Mouse (Mus musculus): Measurements from ENCODE around the gene Ifnb1. TPM values are rescaled to one million over a fixed set of nuclear protein-coding genes. Genes with fewer than 3 reads are reported as not detected.

The Ifnb1 gene
- total RNA-seq, 2 experiments from 2014 or later: not detected

- intact Hi-C loops (cut with DNase I): no loop called here
- no peak for DNase-seq (ENCODE audit: low spot score in 2 of 2)
Observed at GRCm38 (mm10) chr4:88513743-88514142, 8.8 kb downstream of the Ifnb1 start.

GRCm38 (mm10) chr4:88503753-88504152 is 18.8 kb downstream of the Ifnb1 start:
- no peak for DNase-seq (ENCODE audit: low spot score in 2 of 2)
- intact Hi-C loops (cut with DNase I): no loop called here

DNA sequence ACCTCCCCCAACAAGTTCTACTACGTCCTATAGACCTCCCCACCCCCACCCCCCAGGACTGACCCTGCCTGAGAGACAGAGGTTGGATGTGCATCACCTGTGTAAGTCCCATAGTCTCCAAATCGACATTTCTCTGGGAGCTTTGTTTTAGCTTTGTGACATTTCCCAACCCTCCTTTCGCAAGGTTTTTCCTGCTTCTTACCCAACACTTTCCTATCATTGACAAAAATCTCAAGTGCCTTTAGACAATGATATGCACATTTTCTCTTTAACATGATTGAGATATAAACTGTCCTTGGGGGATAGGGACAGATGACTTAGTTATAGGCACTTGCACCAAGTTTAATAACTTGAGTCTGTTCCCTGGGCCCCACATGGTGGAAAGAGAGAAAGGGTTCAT is 21.3 kb downstream of the Ifnb1 start:
- no peak for DNase-seq (ENCODE audit: low spot score in 2 of 2)
- intact Hi-C loops (cut with DNase I): no loop called here

- DNase-seq (ENCODE audit: low spot score in 2 of 2): no peak
- intact Hi-C loops (cut with DNase I): no loop called here
Observed at GRCm38 (mm10) chr4:88496321-88497018, 26.1 kb downstream of the Ifnb1 start.

DNA sequence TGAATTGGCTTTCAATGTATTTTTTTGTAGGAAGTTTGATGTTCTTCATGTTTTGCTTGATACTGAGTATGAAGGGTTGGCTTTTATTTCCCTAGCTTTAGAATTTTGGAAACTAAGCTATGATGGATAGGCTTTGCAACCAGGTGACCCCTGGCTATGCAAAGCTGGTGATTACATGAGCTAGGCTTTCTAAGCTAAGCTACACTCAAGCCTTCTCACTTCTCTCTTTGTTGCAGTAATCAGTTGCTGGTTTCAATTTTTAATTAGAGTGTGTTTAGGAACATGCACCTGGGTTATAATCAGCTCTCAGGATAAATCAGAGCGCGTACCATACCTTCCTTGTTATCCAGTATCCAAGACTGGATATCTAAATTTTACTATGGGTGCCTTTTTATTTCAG is 33.0 kb downstream of the Ifnb1 start:
- DNase-seq (ENCODE audit: low spot score in 2 of 2): no peak
- intact Hi-C loops (cut with DNase I): no loop called here

- DNase-seq (ENCODE audit: low spot score in 2 of 2): no peak
- intact Hi-C loops (cut with DNase I): no loop called here
Observed at GRCm38 (mm10) chr4:88488107-88488506, 34.5 kb downstream of the Ifnb1 start.

DNA sequence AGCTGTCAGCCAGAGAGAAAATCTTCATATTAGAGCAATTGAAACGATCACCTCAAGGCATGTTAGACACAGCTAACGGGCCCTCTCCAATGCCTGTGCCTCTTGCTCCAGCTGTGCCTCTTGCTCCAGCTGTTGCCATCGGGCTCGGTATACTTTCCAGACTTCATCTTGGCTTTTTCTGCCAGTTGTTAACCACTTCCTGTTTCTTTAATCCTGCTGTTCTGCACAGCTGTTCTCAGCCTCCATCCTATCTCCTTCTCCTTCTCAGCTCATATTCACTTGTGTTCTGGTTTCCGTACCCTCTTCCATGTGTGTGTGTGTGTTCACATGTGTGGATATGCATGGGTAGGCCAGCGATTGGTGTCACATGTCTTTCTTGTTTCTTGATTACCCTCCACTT is 42.4 kb downstream of the Ifnb1 start:
- intact Hi-C loops (cut with DNase I): no loop called here

DNA sequence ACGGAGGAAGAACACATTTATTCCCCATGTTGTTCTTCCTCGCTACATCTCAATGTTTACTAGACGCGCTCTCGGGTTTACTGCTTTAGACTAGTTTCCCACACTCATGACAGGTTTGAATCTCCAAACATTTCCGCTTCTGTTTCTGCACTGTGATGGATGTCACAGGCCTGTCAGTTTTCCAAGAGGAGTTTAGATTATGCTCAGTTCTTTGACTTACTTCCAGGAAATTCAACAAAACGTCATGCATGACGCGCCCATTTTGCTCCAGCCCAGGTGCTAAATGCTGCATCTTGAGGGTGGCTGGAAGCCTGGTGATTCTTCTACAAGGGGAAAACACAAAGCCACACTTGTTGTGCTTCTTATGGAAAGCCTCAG is 43.8 kb downstream of the Ifnb1 start:
- intact Hi-C loops (cut with DNase I): no loop called here
- no peak for DNase-seq (ENCODE audit: low spot score in 2 of 2)

More for the DNA sequence above, 42.4 kb downstream of the Ifnb1 start:
- DNase-seq (ENCODE audit: low spot score in 2 of 2): no peak

- intact Hi-C loops (cut with DNase I): no loop called here
- DNase-seq (ENCODE audit: low spot score in 2 of 2): no peak
Observed at GRCm38 (mm10) chr4:88478177-88478808, 44.3 kb downstream of the Ifnb1 start.

- DNase-seq (ENCODE audit: low spot score in 2 of 2): no peak
- intact Hi-C loops (cut with DNase I): no loop called here
Observed at GRCm38 (mm10) chr4:88476511-88477210, 45.9 kb downstream of the Ifnb1 start.

GRCm38 (mm10) chr4:88476084-88476483 is 46.5 kb downstream of the Ifnb1 start:
- intact Hi-C loops (cut with DNase I): no loop called here

More at GRCm38 (mm10) chr4:88476084-88476483, 46.5 kb downstream of the Ifnb1 start:
- DNase-seq (ENCODE audit: low spot score in 2 of 2): no peak

Other genes starting within 250 kb of the Ifnb1 start
- gene Hacd4, start 83.8 kb downstream of the Ifnb1 start, total RNA-seq (2021): 1 to 10 TPM; 1.3 to 1.4 TPM
- gene Ifna15, start 35.5 kb upstream of the Ifnb1 start, total RNA-seq (2021): not detected
- gene Ifna14, start 49.0 kb upstream of the Ifnb1 start, total RNA-seq (2021): not detected
- gene Ifna9, start 69.6 kb upstream of the Ifnb1 start, total RNA-seq (2021): not detected
- not detected for gene Ifna12, start 80.6 kb upstream of the Ifnb1 start, total RNA-seq (2021)
- gene C87499, start 111.6 kb upstream of the Ifnb1 start, total RNA-seq (2021): not detected
- gene Ifna13, start 121.7 kb upstream of the Ifnb1 start, total RNA-seq (2021): not detected
- not detected for gene Ifna16, start 154.2 kb upstream of the Ifnb1 start, total RNA-seq (2021)
- not detected for gene Ifna2, start 161.1 kb upstream of the Ifnb1 start, total RNA-seq (2021)
- gene Ifnab, start 168.6 kb upstream of the Ifnb1 start, total RNA-seq (2021): not detected
- 1 to 10 TPM in 1 of 2 experiments, under 1 TPM in 1; 0.66 to 1.5 TPM for gene Gm26566, start 199.0 kb upstream of the Ifnb1 start, total RNA-seq (2021)
- 100 to 1,000 TPM in 1 of 2 experiments, 10 to 100 TPM in 1; 92.7 to 101 TPM for gene Klhl9, start 199.7 kb upstream of the Ifnb1 start, total RNA-seq (2021)
- gene Gm13271, start 232.1 kb upstream of the Ifnb1 start, total RNA-seq (2021): not detected
- gene Gm13283, start 237.3 kb upstream of the Ifnb1 start, total RNA-seq (2021): not detected